Comparison of ENCODE assay signal across 9 mouse cellular contexts in the genomic region with DNA sequence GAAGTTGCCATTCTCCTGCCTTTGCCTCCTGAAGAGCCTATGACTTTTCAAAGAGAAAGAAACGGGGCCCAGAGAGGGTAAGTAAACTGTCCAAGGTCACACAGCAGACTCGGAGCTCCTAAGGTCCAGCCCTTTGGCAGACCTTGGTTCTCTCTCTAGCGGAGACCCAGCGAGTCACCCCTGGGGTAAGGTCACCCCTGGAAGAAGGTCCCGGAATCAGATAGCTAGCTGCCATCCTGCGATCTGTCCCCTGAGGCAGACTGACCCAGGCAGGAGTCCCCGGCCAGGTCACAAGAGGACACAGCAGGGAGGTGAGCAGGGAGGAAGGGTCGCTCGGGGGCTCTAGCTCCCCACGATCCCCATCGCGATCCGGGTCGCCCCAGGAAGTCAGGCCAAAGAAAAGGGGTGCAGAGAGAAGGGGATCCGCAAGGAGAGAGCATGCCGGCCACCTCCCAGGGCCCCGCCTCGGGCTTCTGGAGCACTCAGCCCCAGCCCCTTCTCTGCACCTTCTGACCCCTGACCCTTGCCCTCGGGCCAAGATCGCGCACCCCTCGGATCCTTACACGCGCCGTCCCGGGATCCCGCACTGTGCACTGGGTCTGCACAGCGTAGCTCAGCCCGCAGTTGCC. TPM values are rescaled to one million over a fixed set of nuclear protein-coding genes. Genes with fewer than 3 reads are reported as not detected.
A peak's percentile ranks its signal among the peaks of the same experiment; 100 is the strongest.
DNase-seq lines count a peak whose midpoint lies in the region; ATAC-seq lines count a peak whose summit lies in the region.
"Had no signal": no experiment of that assay in that cellular context is flagged by ENCODE, and none has a peak within 500 bp of the region (broad histone marks: within the 10 kb centered on the region; RNA-seq: fewer than 3 reads in every experiment).

No protein-coding gene starts in this region.

- ATAC-seq in lung, embryonic 16.5 days (ENCODE audit: low read depth), result peak; percentile 0; the same call in 1 of the 2 replicates
- ATAC-seq in erythroid progenitor cell, adult 5-6 weeks (replicated peaks; ENCODE audit: low FRiP score, poor library complexity, severe bottlenecking), result peak; percentile 4
- no peak for ATAC-seq in limb, embryonic 12.5 days (ENCODE audit: insufficient number of reproducible peaks, insufficient read depth, low FRiP score, low TSS enrichment, low read depth)
- ATAC-seq in neural tube, embryonic 15.5 days (ENCODE audit: low FRiP score), result peak; percentile 3; the same call in 1 of the 2 replicates
- ATAC-seq in monocyte, adult 5-6 weeks (replicated peaks; ENCODE audit: insufficient number of reproducible peaks, low FRiP score, low TSS enrichment, poor library complexity, severe bottlenecking), result no peak

- H3K9me3 ChIP-seq in lung, embryonic 16.5 days (ENCODE audit: control insufficient read depth, low read length), result no peaks in the 10 kb centered on the region; the same call in 1 of the 2 replicates
- H3K9me3 ChIP-seq in limb, embryonic 12.5 days, result no peaks in the 10 kb centered on the region
- no peaks in the 10 kb centered on the region for H3K9me3 ChIP-seq in neural tube, embryonic 15.5 days (replicated peaks)

- peaks cover 22% of the 10 kb centered on the region for H3K4me1 ChIP-seq in lung, embryonic 16.5 days (replicated peaks; ENCODE audit: control insufficient read depth, insufficient read depth, low read length)
- H3K4me1 ChIP-seq in limb, embryonic 12.5 days (replicated peaks), result peaks cover 29% of the 10 kb centered on the region
- peaks cover 37% of the 10 kb centered on the region for H3K4me1 ChIP-seq in neural tube, embryonic 15.5 days

- H3K27me3 ChIP-seq in lung, embryonic 16.5 days (ENCODE audit: control insufficient read depth, insufficient read depth, low read depth, low read length), result no peaks in the 10 kb centered on the region
- H3K27me3 ChIP-seq in limb, embryonic 12.5 days, result no peaks in the 10 kb centered on the region
- no peaks in the 10 kb centered on the region for H3K27me3 ChIP-seq in neural tube, embryonic 15.5 days (replicated peaks)

- H3K36me3 ChIP-seq in lung, embryonic 16.5 days (ENCODE audit: control insufficient read depth, insufficient read depth, low read length), result peaks cover 14% of the 10 kb centered on the region
- H3K36me3 ChIP-seq in limb, embryonic 12.5 days, result peaks cover 22% of the 10 kb centered on the region
- H3K36me3 ChIP-seq in neural tube, embryonic 15.5 days, result peaks cover 8% of the 10 kb centered on the region; the same call in 1 of the 2 replicates

- peak overlapping the region; percentile 95 for H3K4me2 ChIP-seq in lung, embryonic 16.5 days (ENCODE audit: low read depth, low read length)
- peak overlapping the region; percentile 94 for H3K4me2 ChIP-seq in limb, embryonic 12.5 days
- H3K4me2 ChIP-seq in neural tube, embryonic 15.5 days, result peak overlapping the region; percentile 97

- H3K27ac ChIP-seq in lung, embryonic 16.5 days (ENCODE audit: low read length), result peak overlapping the region; percentile 62
- peak overlapping the region; percentile 59; the same call in 1 of the 2 replicates for H3K27ac ChIP-seq in limb, embryonic 12.5 days
- H3K27ac ChIP-seq in neural tube, embryonic 15.5 days (replicated peaks), result peak overlapping the region; percentile 88

- under 1% methylated on average over 29 of the region's 29 CpGs for WGBS in lung, embryonic 16.5 days
- under 1% methylated on average over 29 of the region's 29 CpGs for WGBS in limb, embryonic 12.5 days
- WGBS in neural tube, embryonic 15.5 days, result 3% methylated on average over 29 of the region's 29 CpGs

- H3K9ac ChIP-seq in lung, embryonic 16.5 days (ENCODE audit: low read length), result peak overlapping the region; percentile 87
- H3K9ac ChIP-seq in limb, embryonic 12.5 days (replicated peaks), result peak overlapping the region; percentile 81
- H3K9ac ChIP-seq in neural tube, embryonic 15.5 days (replicated peaks), result peak overlapping the region; percentile 93

- no peak for DNase-seq in lung, postnatal 36 days
- no peak for DNase-seq in embryo, embryonic 11 days
- DNase-seq in layer of hippocampus, adult 18-20 months (ENCODE audit: low spot score in 2 of 2), result no peak

- H3K4me3 ChIP-seq in lung, embryonic 16.5 days (ENCODE audit: low read length), result peak overlapping the region; percentile 91
- peak overlapping the region; percentile 72 for H3K4me3 ChIP-seq in limb, embryonic 12.5 days (replicated peaks)
- H3K4me3 ChIP-seq in neural tube, embryonic 15.5 days (replicated peaks), result peak overlapping the region; percentile 92

RNA-seq across cellular contexts. Expression of a gene that starts 0.4 kb away (rescaled TPM):
- 17.8 and 18.0 TPM in 2 replicates for polyA plus RNA-seq in lung, embryonic 16.5 days (2015; fragmentation: Nextera tagmentation; extraction: Ambion mirVana)
- 107 and 136 TPM in 2 replicates for total RNA-seq in erythroid progenitor cell, adult 5-6 weeks (2015; ENCODE audit: low replicate concordance)
- total RNA-seq in erythroid progenitor cell, adult 5-6 weeks (2017; ENCODE audit: low replicate concordance), result 57.0 and 72.9 TPM in 2 replicates
- polyA plus RNA-seq in limb, embryonic 12.5 days (2016; fragmentation: Nextera tagmentation; extraction: Ambion mirVana), result 16.7 and 17.2 TPM in 2 replicates
- 20.9 and 21.7 TPM in 2 replicates for polyA plus RNA-seq in neural tube, embryonic 15.5 days (2015; fragmentation: Nextera tagmentation; extraction: Ambion mirVana)
- total RNA-seq in layer of hippocampus, adult 18-20 months (2021), result 10 to 100 TPM; 33.9 to 37.0 TPM
- total RNA-seq in monocyte, adult 5-6 weeks (2017), result 8.1 to 8.8 TPM (median 8.5 TPM) in 3 replicates

RNA-seq across cellular contexts. Expression of a gene that starts 0.8 kb away (rescaled TPM):
- polyA plus RNA-seq in lung, embryonic 16.5 days (2015; fragmentation: Nextera tagmentation; extraction: Ambion mirVana), result 1.2 and 1.9 TPM in 2 replicates
- total RNA-seq in erythroid progenitor cell, adult 5-6 weeks (2015; ENCODE audit: low replicate concordance), result 2.5 TPM in 1 of 2 replicates, not detected in the other
- 3.1 and 3.3 TPM in 2 replicates for total RNA-seq in erythroid progenitor cell, adult 5-6 weeks (2017; ENCODE audit: low replicate concordance)
- polyA plus RNA-seq in limb, embryonic 12.5 days (2016; fragmentation: Nextera tagmentation; extraction: Ambion mirVana), result 0.64 and 0.93 TPM in 2 replicates
- 1.3 and 1.5 TPM in 2 replicates for polyA plus RNA-seq in neural tube, embryonic 15.5 days (2015; fragmentation: Nextera tagmentation; extraction: Ambion mirVana)
- total RNA-seq in layer of hippocampus, adult 18-20 months (2021), result 1 to 10 TPM in 1 of 2 experiments, under 1 TPM in 1; 0.99 to 1.0 TPM
- 0.57 TPM in 1 of 3 replicates, not detected in the others for total RNA-seq in monocyte, adult 5-6 weeks (2017)

RNA-seq across cellular contexts. Expression of a gene that starts 24.3 kb away (rescaled TPM):
- polyA plus RNA-seq in lung, embryonic 16.5 days (2015; fragmentation: Nextera tagmentation; extraction: Ambion mirVana), result 13.8 and 14.0 TPM in 2 replicates
- total RNA-seq in erythroid progenitor cell, adult 5-6 weeks (2015; ENCODE audit: low replicate concordance), result 0.72 TPM in 1 of 2 replicates, not detected in the other
- 3.9 TPM in 1 of 2 replicates, not detected in the other for total RNA-seq in erythroid progenitor cell, adult 5-6 weeks (2017; ENCODE audit: low replicate concordance)
- 16.9 and 19.1 TPM in 2 replicates for polyA plus RNA-seq in limb, embryonic 12.5 days (2016; fragmentation: Nextera tagmentation; extraction: Ambion mirVana)
- polyA plus RNA-seq in neural tube, embryonic 15.5 days (2015; fragmentation: Nextera tagmentation; extraction: Ambion mirVana), result 29.4 and 34.0 TPM in 2 replicates
- 10 to 100 TPM; 27.5 to 29.5 TPM for total RNA-seq in layer of hippocampus, adult 18-20 months (2021)
- total RNA-seq in monocyte, adult 5-6 weeks (2017), result 0.43 to 4.0 TPM (median 1.1 TPM) in 3 replicates

RNA-seq across cellular contexts. Expression of a gene that starts 24.5 kb away (rescaled TPM):
- polyA plus RNA-seq in lung, embryonic 16.5 days (2015; fragmentation: Nextera tagmentation; extraction: Ambion mirVana), result 36.8 and 37.8 TPM in 2 replicates
- total RNA-seq in erythroid progenitor cell, adult 5-6 weeks (2015; ENCODE audit: low replicate concordance), result 1.1 and 1.3 TPM in 2 replicates
- total RNA-seq in erythroid progenitor cell, adult 5-6 weeks (2017; ENCODE audit: low replicate concordance), result 6.4 and 8.1 TPM in 2 replicates
- polyA plus RNA-seq in limb, embryonic 12.5 days (2016; fragmentation: Nextera tagmentation; extraction: Ambion mirVana), result 48.8 and 50.3 TPM in 2 replicates
- 35.7 and 42.0 TPM in 2 replicates for polyA plus RNA-seq in neural tube, embryonic 15.5 days (2015; fragmentation: Nextera tagmentation; extraction: Ambion mirVana)
- 10 to 100 TPM; 39.3 to 40.5 TPM for total RNA-seq in layer of hippocampus, adult 18-20 months (2021)
- total RNA-seq in monocyte, adult 5-6 weeks (2017), result 42.2 to 59.5 TPM (median 55.9 TPM) in 3 replicates

RNA-seq across cellular contexts. Expression of a gene that starts 46.0 kb away (rescaled TPM):
- 0.94 and 1.5 TPM in 2 replicates for polyA plus RNA-seq in lung, embryonic 16.5 days (2015; fragmentation: Nextera tagmentation; extraction: Ambion mirVana)
- not detected in 2 replicates for total RNA-seq in erythroid progenitor cell, adult 5-6 weeks (2015; ENCODE audit: low replicate concordance)
- total RNA-seq in erythroid progenitor cell, adult 5-6 weeks (2017; ENCODE audit: low replicate concordance), result not detected in 2 replicates
- not detected in 2 replicates for polyA plus RNA-seq in limb, embryonic 12.5 days (2016; fragmentation: Nextera tagmentation; extraction: Ambion mirVana)
- polyA plus RNA-seq in neural tube, embryonic 15.5 days (2015; fragmentation: Nextera tagmentation; extraction: Ambion mirVana), result 0.33 and 0.80 TPM in 2 replicates
- total RNA-seq in layer of hippocampus, adult 18-20 months (2021), result under 1 TPM; 0.61 to 0.82 TPM
- not detected in 3 replicates for total RNA-seq in monocyte, adult 5-6 weeks (2017)
- total RNA-seq: common myeloid progenitor, adult 5-6 weeks had no signal

Comparison
In these comparisons a context has a peak if more than half of its experiments do, and no peak if none do; other contexts are left out.
1. ATAC-seq: peak in lung, embryonic 16.5 days (single experiment), erythroid progenitor cell, adult 5-6 weeks (single experiment) and neural tube, embryonic 15.5 days (single experiment); none in limb, embryonic 12.5 days (single experiment) and monocyte, adult 5-6 weeks (single experiment).
2. Peak in every context shown above with its lines, with median percentiles within 50 percentile points of each other: H3K27ac ChIP-seq, H3K4me2 ChIP-seq, H3K4me3 ChIP-seq and H3K9ac ChIP-seq.